ENCODE assay signal across 9 mouse cellular contexts in the genomic region with DNA sequence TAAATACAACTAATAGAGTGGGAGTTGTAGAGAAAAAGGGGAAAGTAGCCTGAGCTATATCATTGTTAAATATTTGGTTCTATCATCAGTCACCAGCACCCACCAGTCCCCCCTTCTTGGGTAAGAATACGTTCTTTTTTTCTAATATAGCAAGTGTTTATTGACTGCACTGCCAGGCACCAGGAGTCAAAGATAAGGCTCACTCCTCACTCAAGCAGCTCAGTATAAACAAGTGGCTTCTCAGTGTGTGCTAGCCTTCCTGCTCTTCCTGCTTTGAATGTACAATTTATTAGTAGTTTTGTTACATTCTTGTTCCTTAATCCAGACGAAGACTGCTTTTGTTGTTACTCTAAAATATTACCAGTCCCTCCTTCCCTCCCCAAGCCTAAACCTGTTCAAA. TPM values are rescaled to one million over a fixed set of nuclear protein-coding genes. Genes with fewer than 3 reads are reported as not detected.
DNase-seq lines count a peak whose midpoint lies in the region; ATAC-seq and TF ChIP-seq lines count a peak whose summit lies in the region.
"Had no signal": no experiment of that assay in that cellular context is flagged by ENCODE, and none has a peak within 500 bp of the region (broad histone marks: within the 10 kb centered on the region; RNA-seq: fewer than 3 reads in every experiment).

No protein-coding gene starts in this region.

- H3K27me3 ChIP-seq in heart, embryonic 11.5 days (ENCODE audit: control insufficient read depth, insufficient read depth, low read length): no peaks in the 10 kb centered on the region
- peaks cover under 1 to 6% of the 10 kb centered on the region in 2 experiments; a peak in 2 of 4 replicates for H3K27me3 ChIP-seq in MEL (ENCODE audit: control insufficient read depth in 1 of 2, insufficient read depth in 2 of 2, low read length in 2 of 2)
- H3K27me3 ChIP-seq in heart, postnatal 0 days (ENCODE audit: control insufficient read depth, insufficient read depth, low read length): no peaks in the 10 kb centered on the region

- 11% methylated on average over 2 of the region's 2 CpGs for WGBS in heart, embryonic 11.5 days (ENCODE audit: insufficient replicate concordance)
- 14% methylated on average over 2 of the region's 2 CpGs for WGBS in heart, postnatal 0 days

- H3K36me3 ChIP-seq in heart, embryonic 11.5 days (ENCODE audit: control insufficient read depth, insufficient read depth, low read length): no peaks in the 10 kb centered on the region
- H3K36me3 ChIP-seq in MEL (ENCODE audit: control insufficient read depth in 1 of 2, insufficient read depth in 2 of 2, low read length in 2 of 2): peaks cover 0 to 37% of the 10 kb centered on the region in 2 experiments; a peak in 3 of 4 replicates
- no peaks in the 10 kb centered on the region for H3K36me3 ChIP-seq in heart, postnatal 0 days (replicated peaks; ENCODE audit: control insufficient read depth, insufficient read depth, low read length)

- no peak overlapping the region for H3K27ac ChIP-seq in heart, embryonic 11.5 days (ENCODE audit: low read depth, low read length)
- no peak overlapping the region for H3K27ac ChIP-seq in MEL (ENCODE audit: control insufficient read depth, low read depth, low read length)
- no peak overlapping the region for H3K27ac ChIP-seq in heart, postnatal 0 days (ENCODE audit: low read depth)

- peaks cover 13% of the 10 kb centered on the region for H3K4me1 ChIP-seq in heart, embryonic 11.5 days (ENCODE audit: control insufficient read depth, insufficient read depth, low read length)
- H3K4me1 ChIP-seq in MEL (ENCODE audit: control insufficient read depth in 1 of 2, insufficient read depth in 2 of 2, low read length in 2 of 2): peaks cover 13 to 15% of the 10 kb centered on the region in 2 experiments; a peak in 3 of 4 replicates
- peaks cover 24% of the 10 kb centered on the region for H3K4me1 ChIP-seq in heart, postnatal 0 days (ENCODE audit: control insufficient read depth, insufficient read depth)

- peaks cover 57% of the 10 kb centered on the region for H3K79me2 ChIP-seq in MEL (ENCODE audit: control insufficient read depth, insufficient read depth, low read length, poor library complexity)

- peak overlapping the region; percentile 49; the same call in 1 of the 2 replicates for H3K9ac ChIP-seq in heart, embryonic 11.5 days (ENCODE audit: low read depth, low read length)
- H3K9ac ChIP-seq in MEL (ENCODE audit: control insufficient read depth, low read depth, low read length, poor library complexity, severe bottlenecking): peak overlapping the region; percentile 99
- peak overlapping the region; percentile 50; the same call in 1 of the 2 replicates for H3K9ac ChIP-seq in heart, postnatal 0 days (replicated peaks; ENCODE audit: low read depth, low read length)

- no peak for ATAC-seq in heart, embryonic 11.5 days (replicated peaks; ENCODE audit: insufficient number of reproducible peaks, low FRiP score, low TSS enrichment)
- no peak for ATAC-seq in heart, postnatal 0 days (ENCODE audit: insufficient read depth, low read depth)
- 0 out of 2 replicates have a peak, but pooled peaks have one; percentile 20 for ATAC-seq in megakaryocyte progenitor cell, adult 5-6 weeks (replicated peaks; ENCODE audit: poor library complexity)

- no peak for TF ChIP-seq RAD21 in MEL (IDR thresholded peaks at IDR 0.05; ENCODE audit: low read depth, low read length)

- TF ChIP-seq CTCF in MEL (IDR thresholded peaks at IDR 0.05 in 2 of 3, conservative IDR thresholded peaks at IDR 0.05 in 1 of 3; ENCODE audit: control insufficient read depth in 1 of 3, insufficient read depth in 1 of 3, low read depth in 2 of 3, low read length in 3 of 3, poor library complexity in 1 of 3, severe bottlenecking in 1 of 3): no peak
- no peak for TF ChIP-seq CTCF in heart, postnatal 0 days (IDR thresholded peaks at IDR 0.05; ENCODE audit: low read depth)

- no peak for DNase-seq in heart, adult 8-10 months (ENCODE audit: low spot score)
- DNase-seq in MEL (ENCODE audit: low read depth, low spot score): peak; percentile 77
- peak; percentile 32 for DNase-seq in heart, postnatal 0 days (ENCODE audit: low spot score)
- DNase-seq in urinary bladder, postnatal 36 days (ENCODE audit: low spot score in 2 of 2): no peak
- no peak for DNase-seq in adipocyte (ENCODE audit: low spot score)
- DNase-seq in adrenal gland, adult 18-20 months (ENCODE audit: low spot score in 2 of 2): no peak
- DNase-seq: gastrocnemius, postnatal 36 days had no signal

- H3K4me3 ChIP-seq in heart, embryonic 11.5 days (ENCODE audit: low read depth, low read length): peak overlapping the region; percentile 39
- H3K4me3 ChIP-seq in MEL (ENCODE audit: control insufficient read depth in 1 of 2, insufficient read depth in 1 of 2, low read depth in 2 of 2, low read length in 2 of 2): peak overlapping the region; percentile 28 to 99
- H3K4me3 ChIP-seq in heart, postnatal 0 days (ENCODE audit: low read depth, low read length): peak overlapping the region; percentile 37

- no peaks in the 10 kb centered on the region for H3K9me3 ChIP-seq in heart, embryonic 11.5 days (replicated peaks; ENCODE audit: control insufficient read depth, low read length)
- H3K9me3 ChIP-seq in MEL (replicated peaks; ENCODE audit: insufficient read depth, low read length): no peaks in the 10 kb centered on the region
- no peaks in the 10 kb centered on the region for H3K9me3 ChIP-seq in heart, postnatal 0 days (replicated peaks; ENCODE audit: control insufficient read depth, low read length)

- no peak for TF ChIP-seq POLR2A in MEL (IDR thresholded peaks at IDR 0.05; ENCODE audit: control insufficient read depth in 1 of 2, insufficient read depth in 1 of 2, low read depth in 1 of 2, low read length in 2 of 2, poor library complexity in 1 of 2)

- peak in 1 of 2 experiments; percentile 66; a peak in 2 of 4 replicates for TF ChIP-seq EP300 in MEL (IDR thresholded peaks at IDR 0.05; ENCODE audit: low read depth in 1 of 2, low read length in 2 of 2)
- TF ChIP-seq EP300 in heart, postnatal 0 days (IDR thresholded peaks at IDR 0.05; ENCODE audit: low read depth): no peak

- peak overlapping the region; percentile 60 for H3K4me2 ChIP-seq in heart, embryonic 11.5 days
- peak overlapping the region; percentile 60 for H3K4me2 ChIP-seq in heart, postnatal 0 days (ENCODE audit: low read depth, low read length)

TF ChIP-seq in MEL, 35 proteins besides CTCF, POLR2A, EP300 and RAD21:
- TF ChIP-seq CHD1 (IDR thresholded peaks at IDR 0.05; ENCODE audit: low read depth, low read length) (no peak), MAZ (IDR thresholded peaks at IDR 0.05; ENCODE audit: low read depth, low read length) (no peak), BHLHE40 (IDR thresholded peaks at IDR 0.05; ENCODE audit: borderline replicate concordance, low read depth, low read length) (no peak), E2F4 (IDR thresholded peaks at IDR 0.05; ENCODE audit: borderline replicate concordance, low read depth, low read length) (no peak), POLR2AphosphoS5 (IDR thresholded peaks at IDR 0.05; ENCODE audit: borderline replicate concordance, low read depth, low read length) (no peak), ELF1 (IDR thresholded peaks at IDR 0.05; ENCODE audit: low read depth, low read length) (peak; percentile 60), MEF2A (IDR thresholded peaks at IDR 0.05; ENCODE audit: extremely low read depth, insufficient replicate concordance, low read depth, low read length, poor library complexity, severe bottlenecking) (no peak), SIN3A (IDR thresholded peaks at IDR 0.05; ENCODE audit: low read length) (peak; percentile 47; the same call in 1 of the 2 replicates), MYC (IDR thresholded peaks at IDR 0.05; ENCODE audit: low read depth, low read length) (0 out of 2 replicates have a peak, but pooled peaks have one; percentile 53), SMC3 (IDR thresholded peaks at IDR 0.05; ENCODE audit: low read depth, low read length) (no peak), USF2 (IDR thresholded peaks at IDR 0.05; ENCODE audit: borderline replicate concordance in 1 of 2, insufficient read depth in 1 of 2, low read depth in 1 of 2, low read length in 2 of 2) (no peak), GATA1 (IDR thresholded peaks at IDR 0.05; ENCODE audit: low read depth, low read length) (peak; percentile 67), ETS1 (IDR thresholded peaks at IDR 0.05; ENCODE audit: low read depth, low read length) (peak; percentile 56; the same call in 1 of the 2 replicates), HCFC1 (IDR thresholded peaks at IDR 0.05; ENCODE audit: low read depth, low read length) (peak; percentile 44), TCF12 (IDR thresholded peaks at IDR 0.05; ENCODE audit: low read depth, low read length) (peak; percentile 17; the same call in 1 of the 2 replicates), TAL1 (IDR thresholded peaks at IDR 0.05; ENCODE audit: low read length) (peak; percentile 26; the same call in 1 of the 2 replicates), MAX (IDR thresholded peaks at IDR 0.05; ENCODE audit: low read length) (0 out of 2 replicates have a peak, but pooled peaks have one; percentile 34), ZNF384 (IDR thresholded peaks at IDR 0.05; ENCODE audit: low read depth, low read length) (peak; percentile 82), MXI1 (IDR thresholded peaks at IDR 0.05; ENCODE audit: low read depth, low read length) (peak; percentile 63), MAFK (IDR thresholded peaks at IDR 0.05; ENCODE audit: borderline replicate concordance, low read depth, low read length) (no peak)

RNA-seq across cellular contexts. Expression of a gene that starts 2.3 kb away (rescaled TPM):
- polyA plus RNA-seq in heart, embryonic 11.5 days (2014; fragmentation: Nextera tagmentation; extraction: Ambion mirVana): 264 and 300 TPM in 2 replicates
- total RNA-seq in heart, adult 8-10 months (2022): 100 to 1,000 TPM; 400 to 449 (median 432) TPM
- 121 and 128 TPM in 2 replicates for total RNA-seq in MEL (2012; rRNA removed)
- 1,000 to 10,000 TPM in 1 of 2 experiments, 100 to 1,000 TPM in 1; 268 to 2,029 TPM for polyA plus RNA-seq in MEL (2012; ENCODE audit: insufficient read depth in 1 of 2, insufficient read length in 2 of 2, low read depth in 1 of 2, low replicate concordance in 2 of 2, missing spikeins in 1 of 2)
- 155 and 171 TPM in 2 replicates for total RNA-seq in heart, postnatal 0 days (2014; rRNA removed; ENCODE audit: low replicate concordance)
- 278 and 287 TPM in 2 replicates for polyA plus RNA-seq in heart, postnatal 0 days (2015; fragmentation: Nextera tagmentation; extraction: Ambion mirVana)
- 194 and 216 TPM in 2 replicates for total RNA-seq in megakaryocyte progenitor cell, adult 5-6 weeks (2015)
- 271 and 283 TPM in 2 replicates for total RNA-seq in megakaryocyte progenitor cell, adult 5-6 weeks (2017)
- total RNA-seq in adrenal gland, adult 18-20 months (2021): 100 to 1,000 TPM; 347 to 518 TPM

Comparison
In these comparisons a context has a peak if more than half of its experiments do, and no peak if none do; other contexts are left out.
1. DNase-seq: peak in MEL (single experiment) and heart, postnatal 0 days (single experiment); none in heart, adult 8-10 months (single experiment), urinary bladder, postnatal 36 days (0 of 2), adipocyte (single experiment) and adrenal gland, adult 18-20 months (0 of 2).
2. H3K9ac ChIP-seq: peak in every context shown above with its lines; median percentile 99 in MEL; 50 in heart, postnatal 0 days; 49 in heart, embryonic 11.5 days.
3. Peak in every context shown above with its lines, with median percentiles within 50 percentile points of each other: H3K4me3 ChIP-seq.